Mouse (Mus musculus): ENCODE data around the gene Pgd. TPM values are rescaled to one million over a fixed set of nuclear protein-coding genes. Genes with fewer than 3 reads are reported as not detected.
A peak's percentile ranks its signal among the peaks of the same experiment; 100 is the strongest.
"Not testable (repeated sequence)": the region's sequence is repeated elsewhere in the genome, so short reads cannot be mapped to it uniquely, and the experiment has no call there.

The Pgd gene
- 10 to 100 TPM; 33.1 to 37.7 TPM for total RNA-seq (2021)
- long read RNA-seq, experiment 1, partial matches to known transcripts, result 9 of 14 reads
- long read RNA-seq, experiment 1, other reads (novel, unspliced or antisense), result 2 of 14 reads
- long read RNA-seq, experiment 2, partial matches to known transcripts, result 5 of 9 reads
- long read RNA-seq, experiment 2, other reads (novel, unspliced or antisense), result 4 of 9 reads

GRCm38 (mm10) chr4:149166215-149166946 is at the start of gene Pgd:
Gene Pgd, minus strand, starts transcription at chr4:149166771.
- DNase-seq (ENCODE audit: low spot score in 2 of 2), result peak; percentile 95 to 97

GRCm38 (mm10) chr4:149215982-149216381 is 49.4 kb upstream of the Pgd start:
- DNase-seq (ENCODE audit: low spot score in 2 of 2), result no peak

- no peak for DNase-seq (ENCODE audit: low spot score in 2 of 2)
Measured at GRCm38 (mm10) chr4:149215397-149215796, 48.8 kb upstream of the Pgd start.

GRCm38 (mm10) chr4:149214468-149214867 is 47.9 kb upstream of the Pgd start:
- not testable (repeated sequence) for DNase-seq (ENCODE audit: low spot score in 2 of 2)

GRCm38 (mm10) chr4:149213466-149213865 is 46.9 kb upstream of the Pgd start:
- DNase-seq (ENCODE audit: low spot score in 2 of 2), result no peak

GRCm38 (mm10) chr4:149211441-149211840 is 44.9 kb upstream of the Pgd start:
- DNase-seq (ENCODE audit: low spot score in 2 of 2), result not testable (repeated sequence)

- no peak for DNase-seq (ENCODE audit: low spot score in 2 of 2)
Measured at GRCm38 (mm10) chr4:149202467-149202866, 35.9 kb upstream of the Pgd start.

GRCm38 (mm10) chr4:149201110-149201509 is 34.5 kb upstream of the Pgd start:
- DNase-seq (ENCODE audit: low spot score in 2 of 2), result no peak

GRCm38 (mm10) chr4:149197180-149197579 is 30.6 kb upstream of the Pgd start:
- no peak for DNase-seq (ENCODE audit: low spot score in 2 of 2)

GRCm38 (mm10) chr4:149191103-149191502 is 24.5 kb upstream of the Pgd start:
- DNase-seq (ENCODE audit: low spot score in 2 of 2), result no peak

GRCm38 (mm10) chr4:149188563-149188962 is 22.0 kb upstream of the Pgd start:
- no peak for DNase-seq (ENCODE audit: low spot score in 2 of 2)

- DNase-seq (ENCODE audit: low spot score in 2 of 2), result peak in 1 of 2 experiments; percentile 29
Measured at GRCm38 (mm10) chr4:149182755-149183154, 16.2 kb upstream of the Pgd start.

- no peak for DNase-seq (ENCODE audit: low spot score in 2 of 2)
Measured at GRCm38 (mm10) chr4:149182192-149182591, 15.6 kb upstream of the Pgd start.

- DNase-seq (ENCODE audit: low spot score in 2 of 2), result no peak
Measured at GRCm38 (mm10) chr4:149179573-149179972, 13.0 kb upstream of the Pgd start.

GRCm38 (mm10) chr4:149179160-149179559 is 12.6 kb upstream of the Pgd start:
- no peak for DNase-seq (ENCODE audit: low spot score in 2 of 2)

- no peak for DNase-seq (ENCODE audit: low spot score in 2 of 2)
Measured at GRCm38 (mm10) chr4:149178328-149178727, 11.8 kb upstream of the Pgd start.

GRCm38 (mm10) chr4:149177046-149177445 is 10.5 kb upstream of the Pgd start:
- no peak for DNase-seq (ENCODE audit: low spot score in 2 of 2)

- no peak for DNase-seq (ENCODE audit: low spot score in 2 of 2)
Measured at GRCm38 (mm10) chr4:149176645-149177044, 10.1 kb upstream of the Pgd start.

- DNase-seq (ENCODE audit: low spot score in 2 of 2), result no peak
Measured at GRCm38 (mm10) chr4:149173661-149174060, 7.1 kb upstream of the Pgd start.

- no peak for DNase-seq (ENCODE audit: low spot score in 2 of 2)
Measured at GRCm38 (mm10) chr4:149172666-149173065, 6.1 kb upstream of the Pgd start.

- no peak for DNase-seq (ENCODE audit: low spot score in 2 of 2)
Measured at GRCm38 (mm10) chr4:149172083-149172482, 5.5 kb upstream of the Pgd start.

- no peak for DNase-seq (ENCODE audit: low spot score in 2 of 2)
Measured at GRCm38 (mm10) chr4:149171581-149171981, 5.0 kb upstream of the Pgd start.

GRCm38 (mm10) chr4:149170394-149170931 is 3.9 kb upstream of the Pgd start:
- DNase-seq (ENCODE audit: low spot score in 2 of 2), result no peak
